Mouse (Mus musculus): ENCODE measurements around the gene Olig2.
"Not testable (repeated sequence)": the region's sequence is repeated elsewhere in the genome, so short reads cannot be mapped to it uniquely, and the experiment has no call there.

Gene Olig2

GRCm38 (mm10) chr16:91226883-91227759 lies 1.9 kb downstream of the Olig2 start:
- no peak for DNase-seq (ENCODE audit: low spot score in 2 of 2)

- no peak for DNase-seq (ENCODE audit: low spot score in 2 of 2)
Observed at GRCm38 (mm10) chr16:91227760-91228043, 2.4 kb downstream of the Olig2 start.

GRCm38 (mm10) chr16:91228238-91229071 lies 3.2 kb downstream of the Olig2 start:
- DNase-seq (ENCODE audit: low spot score in 2 of 2), result no peak

- no peak for DNase-seq (ENCODE audit: low spot score in 2 of 2)
Observed at GRCm38 (mm10) chr16:91229072-91229348, 3.8 kb downstream of the Olig2 start.

- no peak for DNase-seq (ENCODE audit: low spot score in 2 of 2)
Observed at GRCm38 (mm10) chr16:91229643-91230042, 4.4 kb downstream of the Olig2 start.

GRCm38 (mm10) chr16:91231781-91232469 lies 6.7 kb downstream of the Olig2 start:
- no peak for DNase-seq (ENCODE audit: low spot score in 2 of 2)

GRCm38 (mm10) chr16:91232470-91233240 lies 7.4 kb downstream of the Olig2 start:
- DNase-seq (ENCODE audit: low spot score in 2 of 2), result no peak

- no peak for DNase-seq (ENCODE audit: low spot score in 2 of 2)
Observed at GRCm38 (mm10) chr16:91233241-91233944, 8.1 kb downstream of the Olig2 start.

- DNase-seq (ENCODE audit: low spot score in 2 of 2), result no peak
Observed at GRCm38 (mm10) chr16:91239024-91239423, 13.8 kb downstream of the Olig2 start.

- no peak for DNase-seq (ENCODE audit: low spot score in 2 of 2)
Observed at GRCm38 (mm10) chr16:91246292-91246691, 21.0 kb downstream of the Olig2 start.

- DNase-seq (ENCODE audit: low spot score in 2 of 2), result not testable (repeated sequence)
Observed at GRCm38 (mm10) chr16:91255419-91256164, 30.3 kb downstream of the Olig2 start.

- no peak for DNase-seq (ENCODE audit: low spot score in 2 of 2)
Observed at GRCm38 (mm10) chr16:91258956-91259355, 33.7 kb downstream of the Olig2 start.

- DNase-seq (ENCODE audit: low spot score in 2 of 2), result no peak
Observed at GRCm38 (mm10) chr16:91260861-91261260, 35.6 kb downstream of the Olig2 start.

GRCm38 (mm10) chr16:91262467-91263220 lies 37.4 kb downstream of the Olig2 start:
- no peak for DNase-seq (ENCODE audit: low spot score in 2 of 2)

- no peak for DNase-seq (ENCODE audit: low spot score in 2 of 2)
Observed at GRCm38 (mm10) chr16:91265972-91266371, 40.7 kb downstream of the Olig2 start.

- no peak for DNase-seq (ENCODE audit: low spot score in 2 of 2)
Observed at GRCm38 (mm10) chr16:91268724-91269452, 43.6 kb downstream of the Olig2 start.

GRCm38 (mm10) chr16:91269468-91270211 lies 44.4 kb downstream of the Olig2 start, which contains the start of gene Olig1:
Gene Olig1, plus strand, starts transcription at chr16:91269772.
- no peak for DNase-seq (ENCODE audit: low spot score in 2 of 2)
